Mouse (Mus musculus) kidney, postnatal 4 days (tissue): ENCODE measurements around the gene Gnaz.

Source experiments
- DNase-seq, 2 experiments: peaks; one replicate each; pipeline ENCODE4 v3.0.0; 2021; ENCODE audit warnings: mixed read lengths in 2 of 2

Gnaz gene

GRCm38 (mm10) chr10:75031345-75032114 is 64.6 kb downstream of the Gnaz start:
- no peak for DNase-seq

DNA sequence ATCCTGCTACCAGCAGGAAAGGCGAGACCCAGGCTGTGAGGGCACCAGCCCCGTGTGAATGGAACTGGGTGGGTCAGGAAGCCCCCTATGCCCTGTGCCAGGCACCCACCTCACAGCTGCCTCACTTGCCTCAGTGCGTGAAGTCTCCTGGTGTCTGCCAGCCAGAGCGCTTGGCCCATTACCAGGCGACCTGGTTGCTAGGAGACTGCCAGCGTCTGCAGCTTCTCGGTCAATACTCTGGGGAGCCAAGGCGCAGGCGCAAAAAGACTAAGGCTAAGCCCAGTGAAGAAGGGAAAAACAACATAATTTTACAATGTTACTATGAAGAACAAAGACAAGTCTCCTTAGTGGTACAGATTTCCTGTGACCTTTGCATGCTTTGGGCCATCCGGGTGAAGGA is 65.4 kb downstream of the Gnaz start, which contains the start of gene Rsph14:
Gene Rsph14 (minus strand): TSS at position 192 of the 400 bp plus-strand sequence.
- DNase-seq, result peak; percentile 82 to 86

DNA sequence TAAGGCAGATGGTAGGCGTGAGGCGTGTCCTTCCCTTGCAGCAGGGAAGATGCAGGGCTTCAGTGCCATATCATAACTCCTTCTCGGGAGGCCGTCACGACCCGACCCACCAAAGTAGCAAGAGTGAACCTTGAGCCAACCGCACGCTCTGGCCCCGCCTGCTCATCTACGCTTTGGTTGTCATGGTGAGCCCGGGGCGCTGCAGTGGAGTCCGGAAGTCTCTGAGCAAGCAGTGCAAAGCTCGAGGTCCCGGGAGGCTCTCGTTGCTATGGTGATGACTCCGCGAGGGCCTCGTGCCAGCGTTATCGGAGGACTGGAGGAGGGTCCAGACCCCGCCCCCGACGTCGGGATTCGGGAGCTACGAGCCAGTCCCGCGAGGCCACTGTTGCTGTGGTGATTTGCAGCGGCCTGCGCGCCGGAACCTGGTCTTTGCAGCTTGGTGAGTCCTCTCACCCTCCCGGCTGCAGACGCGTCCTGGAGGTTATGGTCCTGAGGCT is 70.0 kb downstream of the Gnaz start, which contains the start of gene Rab36:
Gene Rab36 (plus strand): TSS at position 176 of the 497 bp plus-strand sequence.
- DNase-seq, result peak; percentile 99

- DNase-seq, result peak in 1 of 2 experiments; percentile 45
Observed at GRCm38 (mm10) chr10:75042060-75042459, 75.1 kb downstream of the Gnaz start.

- no peak for DNase-seq
Observed at GRCm38 (mm10) chr10:75044459-75044858, 77.5 kb downstream of the Gnaz start.

DNA sequence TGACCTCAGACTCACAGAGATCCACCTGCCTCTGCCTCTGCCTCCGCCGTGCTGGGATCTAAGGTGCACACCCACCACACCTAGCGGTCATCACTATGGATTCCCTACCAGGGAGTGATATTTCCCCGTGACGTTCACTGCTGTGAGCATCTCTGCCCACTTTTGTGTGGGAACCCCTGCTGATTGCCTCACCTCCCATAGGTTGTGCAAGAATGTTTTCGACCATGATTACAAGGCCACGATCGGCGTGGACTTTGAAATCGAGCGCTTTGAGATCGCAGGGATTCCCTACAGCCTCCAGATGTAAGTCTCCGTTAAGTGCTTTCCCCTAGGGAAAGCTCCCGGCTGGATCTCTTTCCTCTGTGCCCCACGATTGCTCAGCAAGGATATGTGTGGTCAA is 78.9 kb downstream of the Gnaz start:
- DNase-seq, result no peak

GRCm38 (mm10) chr10:75048711-75049110 is 81.7 kb downstream of the Gnaz start:
- no peak for DNase-seq

GRCm38 (mm10) chr10:75051364-75052074 is 84.5 kb downstream of the Gnaz start:
- DNase-seq, result no peak

DNA sequence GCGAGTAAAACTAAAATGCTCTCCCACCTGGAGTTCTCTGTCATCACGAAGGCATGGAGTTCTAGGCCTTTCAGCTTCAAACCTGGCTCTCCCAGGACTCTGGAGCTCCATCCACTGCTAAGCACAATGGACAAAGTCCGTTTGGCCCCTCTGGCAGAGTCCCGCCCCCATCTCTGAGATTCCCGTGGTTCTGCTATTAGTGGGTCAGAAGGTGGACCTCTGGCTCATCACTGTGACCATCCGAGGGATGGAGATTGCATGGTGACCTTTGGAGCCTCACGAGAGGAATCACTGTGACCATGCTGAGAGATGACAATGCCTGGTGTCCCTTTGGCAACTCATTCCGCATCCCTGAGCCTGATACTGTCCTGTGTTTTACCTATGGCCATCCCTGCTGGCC is 85.9 kb downstream of the Gnaz start:
- DNase-seq, result no peak

GRCm38 (mm10) chr10:75053655-75054054 is 86.7 kb downstream of the Gnaz start:
- DNase-seq, result no peak

DNA sequence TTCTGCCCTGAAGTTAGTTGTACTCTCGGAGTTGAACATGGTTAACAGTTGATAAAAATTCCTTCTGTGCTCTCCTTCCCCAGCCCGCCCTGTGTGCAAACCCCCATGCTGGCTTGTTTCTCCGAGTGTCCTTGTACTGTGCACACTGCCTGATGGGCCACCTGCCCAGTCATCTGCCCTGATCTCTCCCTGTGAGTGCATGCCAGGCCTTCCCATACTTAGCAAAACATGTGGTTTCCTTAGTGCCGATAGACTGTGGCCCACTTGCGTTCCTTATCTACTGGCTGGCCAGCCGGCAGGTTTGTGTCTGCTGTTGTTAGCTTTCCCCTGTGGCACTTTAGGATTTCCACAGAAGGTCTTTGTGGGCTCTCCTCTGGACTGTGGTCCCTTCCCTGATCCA is 87.1 kb downstream of the Gnaz start:
- DNase-seq, result no peak

GRCm38 (mm10) chr10:75055672-75056071 is 88.7 kb downstream of the Gnaz start:
- no peak for DNase-seq

GRCm38 (mm10) chr10:75056255-75056654 is 89.3 kb downstream of the Gnaz start:
- no peak for DNase-seq

- no peak for DNase-seq
Observed at GRCm38 (mm10) chr10:75058336-75058735, 91.4 kb downstream of the Gnaz start.

DNA sequence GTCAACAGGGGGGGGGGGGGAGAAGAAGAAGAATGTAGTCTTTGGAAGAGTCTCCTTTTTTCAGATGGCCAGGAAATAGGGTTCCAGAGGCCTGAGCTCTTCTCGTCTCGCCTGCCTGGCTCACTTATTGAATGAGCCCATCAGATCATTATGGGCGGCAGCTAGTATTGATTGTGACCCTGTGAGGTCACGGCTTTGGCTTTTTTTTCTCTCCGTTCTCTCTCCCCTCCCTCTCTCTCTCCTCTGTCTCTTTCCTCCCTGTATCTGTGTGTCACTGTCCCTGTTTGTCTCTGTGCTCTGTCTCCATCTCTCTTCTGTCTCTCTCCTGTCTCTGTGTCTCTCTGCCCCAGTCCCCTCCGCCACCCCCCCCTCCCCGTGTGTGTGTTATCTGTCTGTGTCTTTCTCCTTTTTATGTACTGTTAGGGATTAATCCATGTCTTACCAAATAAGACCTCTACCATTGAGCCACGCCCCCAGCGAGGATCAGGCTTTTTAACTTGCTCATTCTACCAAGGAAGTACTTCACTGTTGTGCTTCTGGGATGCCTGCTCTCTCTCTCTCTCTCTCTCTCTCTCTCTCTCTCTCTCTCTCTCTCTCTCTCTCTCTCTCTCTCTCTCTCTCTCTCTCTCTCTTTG is 91.9 kb downstream of the Gnaz start:
- peak; percentile 58 to 69 for DNase-seq

- DNase-seq, result peak; percentile 76 to 82
Observed at GRCm38 (mm10) chr10:75059396-75059795, 92.4 kb downstream of the Gnaz start.

DNA sequence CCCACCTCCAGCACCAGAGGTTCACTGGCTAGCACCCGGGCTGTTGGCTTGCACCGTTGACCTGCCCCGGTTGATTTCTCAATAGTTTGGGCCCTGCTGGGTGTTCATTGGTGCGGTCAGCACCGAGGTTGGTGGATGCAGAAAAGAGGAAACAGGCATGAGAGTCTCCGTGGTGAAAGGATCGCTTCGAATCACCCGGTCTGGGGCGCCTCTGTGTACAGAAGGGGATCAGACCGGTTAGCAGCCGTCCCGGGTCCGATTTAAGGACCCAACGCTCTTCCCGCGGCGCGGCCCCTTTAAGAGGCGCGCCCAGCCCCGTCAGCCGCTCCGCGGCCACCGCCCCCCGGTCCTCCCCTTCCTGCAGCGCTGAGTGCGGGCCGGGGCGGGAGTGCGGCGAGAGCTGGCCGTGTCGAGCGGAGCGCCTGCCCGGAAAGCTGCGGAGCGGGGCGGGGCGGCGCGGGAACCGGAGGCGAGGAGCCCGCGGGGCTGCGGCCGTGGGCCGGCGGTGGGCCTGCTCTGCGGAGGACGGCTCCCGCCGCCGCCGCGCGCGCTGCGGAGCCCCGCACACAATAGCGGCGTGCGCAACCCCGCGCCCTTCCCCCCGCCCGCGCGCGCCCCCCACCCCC is 93.4 kb downstream of the Gnaz start, which contains the start of gene Bcr:
Gene Bcr (plus strand): TSS at position 376 of the 626 bp plus-strand sequence.
- peak; percentile 83 to 89 for DNase-seq

GRCm38 (mm10) chr10:75060843-75061235 is 93.9 kb downstream of the Gnaz start:
- peak in 1 of 2 experiments; percentile 60 for DNase-seq

GRCm38 (mm10) chr10:75061341-75062188 is 94.6 kb downstream of the Gnaz start:
- DNase-seq, result peak; percentile 44 to 61

DNA sequence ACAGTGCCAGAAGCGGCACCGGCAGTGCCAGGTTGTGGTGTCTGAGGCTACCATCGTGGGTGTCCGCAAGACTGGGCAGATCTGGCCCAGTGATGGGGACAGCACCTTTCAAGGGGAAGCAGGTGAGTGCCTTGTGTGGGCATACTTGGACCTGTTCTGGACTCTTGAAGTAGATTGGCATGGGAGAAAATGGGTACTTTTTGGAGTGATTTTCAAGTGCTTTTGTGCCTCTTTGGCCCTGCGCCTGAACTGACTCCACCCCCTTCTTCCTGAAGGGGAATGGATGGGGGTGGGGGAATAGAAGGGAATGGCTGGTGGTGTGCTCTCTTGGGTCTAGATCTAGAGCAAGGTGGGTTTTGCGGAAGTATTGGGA is 95.2 kb downstream of the Gnaz start:
- peak; percentile 40 to 49 for DNase-seq

DNA sequence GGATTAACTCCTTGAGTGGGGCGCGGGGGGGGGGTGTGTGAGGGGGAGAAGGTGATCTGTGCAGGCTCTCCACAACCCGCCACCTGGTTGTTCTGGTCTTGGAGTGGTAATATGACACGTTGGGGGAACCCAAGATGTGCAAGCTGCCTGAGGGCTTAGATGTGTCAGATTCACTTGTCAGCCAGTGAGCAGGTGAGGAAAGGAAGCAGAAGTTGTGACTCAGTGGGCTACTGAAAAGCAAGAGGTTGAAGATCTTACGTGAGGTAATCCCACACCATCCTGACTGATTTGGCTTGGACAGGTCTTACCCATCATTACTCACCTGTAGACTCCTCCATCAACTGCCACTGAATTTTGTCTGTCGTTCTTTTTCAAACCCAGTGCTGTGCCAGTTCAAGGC is 95.6 kb downstream of the Gnaz start:
- no peak for DNase-seq
